Mouse (Mus musculus) cerebellum, adult 9-11 months (tissue): ENCODE measurements around the gene Tob1.

Experiments
- DNase-seq: peaks from one replicate; pipeline ENCODE4 v3.0.0; 2022

The Tob1 gene

DNA sequence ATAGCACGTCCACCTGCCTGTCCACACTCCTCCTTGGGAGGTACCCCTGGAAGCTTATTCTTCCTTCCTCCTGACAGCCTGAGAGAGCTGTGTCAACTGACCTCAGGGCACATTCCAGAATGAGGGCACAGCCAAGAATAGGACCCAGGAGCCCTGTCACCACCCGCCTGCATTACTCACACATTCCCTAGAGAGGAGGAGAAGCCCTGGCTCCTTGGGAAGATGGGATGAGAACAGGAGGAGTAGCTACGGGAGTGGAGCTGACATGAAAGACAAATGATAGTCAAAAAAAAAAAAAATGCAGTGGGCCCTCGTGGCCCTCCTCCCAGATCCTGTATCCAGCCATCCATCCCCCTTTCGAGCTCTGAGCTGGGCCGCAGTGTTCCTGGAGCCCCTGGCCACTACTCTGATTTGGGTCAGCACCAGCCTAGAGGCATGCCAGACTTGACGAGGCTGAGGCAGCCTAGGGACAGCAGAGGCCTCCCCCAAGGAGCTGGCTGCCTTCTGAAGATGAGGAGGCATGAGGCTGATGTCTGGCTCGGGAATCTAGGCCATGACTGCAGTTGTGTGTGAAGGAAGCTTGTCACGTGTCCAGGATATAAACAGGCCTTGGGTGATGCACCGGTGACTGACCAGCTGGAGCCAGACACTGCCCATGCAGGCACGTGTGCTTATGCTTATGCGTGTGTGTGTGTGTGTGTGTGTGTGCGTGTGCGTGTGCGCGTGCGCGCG lies 20.7 kb downstream of the Tob1 start:
- DNase-seq = peak; percentile 71

DNA sequence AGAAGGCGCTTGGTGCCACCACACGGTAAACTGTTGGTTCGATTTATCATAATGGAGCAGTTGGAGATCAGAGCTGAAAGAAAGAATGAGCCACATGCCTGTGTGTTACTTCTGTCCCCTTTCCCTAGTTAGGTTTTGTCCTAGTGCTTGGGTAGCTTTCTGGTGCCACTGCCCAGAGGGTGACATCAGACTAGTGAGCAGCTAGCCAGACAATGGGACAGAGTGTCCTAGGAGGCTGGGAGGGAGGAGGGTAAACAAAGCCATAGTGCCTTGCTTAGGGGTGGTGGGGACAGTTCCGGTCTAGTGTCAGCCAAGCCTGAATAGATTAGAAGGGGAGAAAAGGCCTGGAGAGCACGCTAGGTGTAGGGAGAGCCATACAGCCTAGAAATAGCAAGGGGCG lies 22.2 kb downstream of the Tob1 start:
- peak; percentile 47 for DNase-seq

DNA sequence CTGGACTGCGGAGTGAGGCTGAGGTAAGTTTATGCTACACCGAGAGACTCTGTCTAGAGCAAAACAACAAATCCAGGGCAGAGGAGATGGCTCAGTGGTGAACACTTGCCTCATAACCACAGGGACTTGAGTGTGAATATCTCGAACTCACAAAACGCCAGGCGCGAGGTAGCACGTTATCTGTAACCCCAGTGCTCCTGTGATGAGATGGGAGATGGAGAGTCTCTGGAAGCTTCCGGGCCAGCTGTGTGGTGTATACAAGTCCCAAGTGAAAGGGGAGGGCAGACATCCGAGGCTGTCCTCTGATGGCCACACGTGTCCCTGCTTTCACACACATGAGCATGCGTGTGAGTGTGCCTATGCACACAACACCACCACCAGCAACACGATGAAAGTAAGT lies 23.1 kb downstream of the Tob1 start:
- no peak for DNase-seq

DNA sequence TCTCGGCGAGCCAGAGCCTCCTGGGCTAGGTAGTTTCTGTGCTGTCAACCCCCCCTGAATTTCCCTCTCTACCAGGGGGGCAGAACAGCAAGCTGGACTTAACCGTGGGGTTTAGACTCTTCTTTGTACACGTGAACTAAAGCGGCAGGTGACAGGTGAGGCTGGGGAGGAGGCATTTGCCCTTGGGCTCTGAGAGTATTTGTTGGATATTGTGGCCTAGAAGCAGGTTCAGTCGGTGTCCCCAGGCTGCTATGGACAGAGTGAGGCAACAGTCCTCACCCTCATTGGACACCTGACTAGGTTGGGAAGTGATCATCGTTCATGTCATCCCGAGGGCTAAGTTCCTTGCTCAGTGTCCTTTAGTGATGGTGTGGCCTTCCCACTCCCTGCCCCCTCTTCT lies 23.6 kb downstream of the Tob1 start:
- DNase-seq = peak; percentile 33

DNA sequence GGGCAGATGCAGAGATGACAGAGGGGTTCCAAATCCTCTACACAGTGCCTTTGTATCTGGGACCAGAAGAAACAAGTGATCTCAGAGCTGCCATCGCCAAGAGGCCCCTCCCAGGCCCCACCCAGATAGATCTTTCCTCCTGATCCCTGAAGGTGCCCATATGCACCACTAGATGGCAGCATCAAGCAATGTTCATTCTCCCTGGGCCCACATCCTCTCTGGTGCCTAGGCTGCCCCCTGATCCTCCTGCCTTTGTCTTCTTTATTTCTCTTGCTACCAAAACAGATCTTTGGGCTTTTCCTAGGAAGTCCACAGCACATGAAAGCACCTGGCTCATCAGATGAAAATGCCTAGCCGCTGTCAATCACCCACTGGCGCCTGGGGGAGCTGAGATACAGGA lies 24.8 kb downstream of the Tob1 start:
- DNase-seq = peak; percentile 87

DNA sequence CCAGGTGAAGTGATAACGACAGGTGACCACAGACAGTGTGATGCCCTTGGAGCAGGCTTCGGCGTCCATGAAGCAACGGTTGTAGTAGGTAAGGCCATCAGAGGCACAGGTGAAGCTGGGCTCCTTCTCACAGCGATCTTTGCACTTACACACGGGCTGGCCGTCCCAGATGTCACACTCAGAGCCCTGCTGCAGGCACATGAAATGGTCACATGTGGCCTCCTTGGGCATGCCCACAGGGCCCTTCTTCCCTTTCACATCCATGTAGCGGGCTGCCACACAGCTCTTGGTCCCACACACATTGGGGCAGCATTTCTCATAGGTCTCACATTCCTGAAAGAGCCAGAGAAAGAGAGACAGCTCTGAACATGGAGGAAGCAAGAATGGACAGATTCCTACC lies 27.5 kb downstream of the Tob1 start:
- DNase-seq = peak; percentile 34

DNA sequence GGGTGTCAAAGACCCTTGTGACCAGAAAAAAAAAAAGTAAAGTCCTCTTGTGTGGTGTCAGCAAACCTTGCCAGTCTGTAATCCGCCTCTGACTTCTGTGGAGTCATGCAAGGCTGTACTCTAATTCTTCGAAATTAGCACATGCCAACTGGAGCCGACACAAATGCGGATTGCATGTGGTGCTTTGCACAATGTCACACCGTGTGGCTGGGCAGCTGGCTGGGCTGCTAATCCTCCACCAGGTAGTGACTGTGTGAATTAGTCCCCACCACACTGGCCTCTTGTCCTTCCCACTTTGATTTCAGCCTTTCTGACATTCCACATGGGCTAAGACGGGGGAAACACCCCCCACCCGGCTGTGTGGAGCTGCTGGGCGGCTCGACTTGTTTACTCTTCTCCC lies 28.5 kb downstream of the Tob1 start:
- DNase-seq = no peak

DNA sequence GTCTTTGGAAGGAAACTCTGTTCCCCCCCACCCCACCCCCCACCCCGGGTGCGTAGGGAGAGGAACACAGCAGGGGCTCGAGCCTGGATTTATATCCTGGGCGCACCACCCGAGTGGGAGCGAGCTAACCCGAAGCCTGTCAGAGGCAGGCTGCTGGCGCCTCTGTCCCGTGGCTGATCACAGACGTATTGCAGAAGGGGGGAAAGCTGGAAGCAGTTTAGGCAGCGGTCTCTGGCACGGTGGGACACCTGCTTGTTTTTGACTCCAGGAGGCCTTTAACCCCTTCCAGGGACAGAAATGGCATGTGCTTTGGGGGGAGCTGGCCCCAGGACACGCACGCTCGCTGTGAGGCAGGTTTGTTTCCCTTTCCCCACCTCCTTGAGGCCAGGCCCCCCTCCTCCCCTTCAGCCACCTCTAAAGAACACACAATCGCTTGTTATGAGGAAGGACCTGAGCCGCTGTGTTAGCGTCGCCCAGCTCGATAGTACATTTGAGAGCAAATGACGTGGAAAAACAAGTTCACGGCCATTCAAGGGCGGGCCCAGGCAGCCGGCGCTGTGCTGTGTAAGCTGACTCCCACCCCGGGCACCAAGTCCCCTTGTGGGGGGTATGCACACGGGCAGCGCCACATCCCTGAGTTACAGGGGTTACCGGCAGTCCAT lies 31.6 kb downstream of the Tob1 start:
- DNase-seq = no peak

DNA sequence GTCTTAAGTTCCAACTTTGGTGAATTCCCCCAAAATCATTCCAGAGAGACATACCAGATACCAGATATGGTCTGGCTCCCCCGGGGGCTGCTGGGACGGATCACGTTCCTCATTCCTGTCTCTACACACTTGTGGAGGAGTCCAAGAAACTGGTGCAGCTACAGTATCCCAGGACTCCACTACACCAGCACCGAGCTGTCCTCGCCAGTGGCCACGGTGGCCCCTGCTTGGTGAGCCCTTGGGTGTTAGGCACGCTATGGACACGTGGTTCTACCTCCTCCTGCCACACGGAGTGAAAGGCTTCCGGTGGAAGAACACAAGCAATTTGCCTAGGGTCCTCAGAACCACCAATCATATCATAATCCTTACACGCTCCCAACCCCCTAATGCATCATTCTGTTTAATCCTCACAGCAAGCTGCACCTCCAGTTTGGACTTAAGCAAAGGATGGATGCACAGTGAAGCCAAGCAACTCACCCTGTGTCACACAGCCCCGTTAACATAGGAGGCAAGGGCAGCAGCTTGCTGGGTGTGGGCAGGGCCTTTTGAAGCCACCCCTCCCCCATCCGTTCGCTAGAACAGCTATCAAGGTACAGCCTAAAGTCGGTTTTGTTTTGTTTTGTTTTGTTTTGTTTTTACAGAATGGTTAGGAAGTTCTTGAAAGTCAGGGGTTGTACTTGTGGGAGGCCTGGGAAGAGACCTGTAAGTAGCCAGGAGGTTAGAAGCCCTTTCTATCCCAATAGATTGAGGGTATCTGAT lies 32.3 kb downstream of the Tob1 start:
- DNase-seq = no peak

DNA sequence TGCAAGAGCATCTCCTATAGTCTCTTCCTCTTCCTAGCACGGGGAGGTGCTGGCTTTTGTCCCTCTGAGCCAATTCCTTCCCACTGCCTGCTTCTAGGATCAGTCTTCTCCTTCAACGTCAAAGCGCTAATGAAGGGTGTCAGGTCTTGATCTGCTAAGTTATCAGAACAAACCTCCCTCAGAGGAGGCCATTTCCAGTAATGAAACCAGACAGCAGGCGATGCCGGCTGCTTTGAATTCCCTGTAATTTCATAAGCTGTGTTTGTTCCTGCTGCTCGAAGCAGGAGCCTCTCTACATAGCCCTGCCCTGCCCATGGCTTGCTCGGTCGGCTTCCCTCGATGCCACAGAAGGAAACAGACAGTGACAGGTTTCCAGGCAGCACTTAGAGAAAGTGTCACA lies 33.1 kb downstream of the Tob1 start:
- no peak for DNase-seq

DNA sequence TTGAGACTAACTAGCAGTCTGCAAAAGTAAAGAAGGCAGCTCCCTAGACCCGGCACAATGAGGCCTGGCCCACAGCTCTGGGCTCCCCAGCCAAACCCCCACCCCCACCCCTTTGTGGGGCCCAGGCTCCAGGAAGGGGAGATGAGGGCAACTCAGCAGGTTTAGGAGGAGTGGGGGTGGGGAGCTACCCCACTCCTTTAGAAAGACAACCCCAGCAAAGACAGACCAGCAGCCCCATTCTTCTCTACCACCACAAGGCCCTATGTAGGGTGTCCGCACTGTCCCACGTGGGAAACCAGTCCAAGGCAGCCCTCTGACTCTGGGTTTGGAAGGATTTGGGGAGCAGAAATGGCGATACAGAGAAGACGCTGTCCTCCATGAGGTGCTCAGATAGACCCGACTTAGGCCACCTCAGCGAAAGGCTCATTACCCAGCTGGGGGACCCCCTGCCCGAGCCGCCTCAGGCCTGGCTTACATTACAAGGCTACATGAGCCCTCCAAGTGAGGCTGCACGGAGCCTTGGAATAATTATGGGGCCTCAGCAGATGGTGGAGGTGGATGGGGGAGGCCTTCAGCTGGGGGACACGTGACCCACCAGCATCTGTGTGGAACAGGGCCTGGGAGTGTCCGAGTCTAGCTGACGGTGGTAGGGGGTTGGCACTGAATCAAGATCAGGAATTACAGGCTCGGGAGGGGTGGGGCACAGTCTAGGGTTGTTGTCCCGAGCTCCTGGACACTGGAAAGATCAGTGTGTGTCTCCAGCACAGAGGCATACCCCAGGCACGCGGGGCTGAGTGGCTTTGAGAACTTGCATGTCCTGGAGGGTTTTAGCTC lies 34.9 kb downstream of the Tob1 start, which contains the start of gene Wfikkn2:
Wfikkn2 (minus strand) TSS at position 51 of the 834 bp plus-strand sequence.
- DNase-seq = peak; percentile 36

DNA sequence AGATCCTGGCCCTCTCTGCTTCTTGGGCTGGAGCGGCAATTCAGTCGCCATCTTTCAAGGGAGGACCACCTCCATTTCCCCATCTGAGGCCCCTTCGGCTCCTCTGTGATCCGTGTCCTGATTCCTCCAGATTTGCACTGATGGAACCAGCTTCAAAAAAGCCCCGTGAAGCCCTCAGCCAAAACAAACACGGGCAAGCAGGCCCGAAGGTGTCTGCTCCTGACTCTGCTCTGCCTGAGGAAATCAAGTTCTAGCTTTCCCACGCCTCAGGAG lies 35.5 kb downstream of the Tob1 start:
- no peak for DNase-seq

DNA sequence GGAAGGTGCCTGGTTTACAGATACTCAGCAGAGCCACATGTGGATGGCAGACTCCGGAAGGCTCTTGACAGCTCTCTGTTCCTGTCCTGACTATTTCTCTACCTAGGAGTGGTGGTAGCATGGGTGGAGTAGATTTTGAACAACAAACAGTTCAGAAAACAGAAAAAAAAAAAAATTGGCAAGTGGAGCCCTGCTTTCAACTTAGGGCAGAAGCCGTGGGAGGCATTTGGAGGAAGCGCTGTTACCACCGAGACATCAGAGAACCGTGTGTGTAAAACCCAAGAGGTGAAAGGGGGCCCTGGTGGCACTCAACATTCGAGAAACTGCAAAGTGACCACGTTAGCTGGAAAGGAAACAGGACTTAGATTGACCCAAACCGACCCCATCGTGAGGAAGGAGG lies 41.9 kb downstream of the Tob1 start:
- DNase-seq = no peak

DNA sequence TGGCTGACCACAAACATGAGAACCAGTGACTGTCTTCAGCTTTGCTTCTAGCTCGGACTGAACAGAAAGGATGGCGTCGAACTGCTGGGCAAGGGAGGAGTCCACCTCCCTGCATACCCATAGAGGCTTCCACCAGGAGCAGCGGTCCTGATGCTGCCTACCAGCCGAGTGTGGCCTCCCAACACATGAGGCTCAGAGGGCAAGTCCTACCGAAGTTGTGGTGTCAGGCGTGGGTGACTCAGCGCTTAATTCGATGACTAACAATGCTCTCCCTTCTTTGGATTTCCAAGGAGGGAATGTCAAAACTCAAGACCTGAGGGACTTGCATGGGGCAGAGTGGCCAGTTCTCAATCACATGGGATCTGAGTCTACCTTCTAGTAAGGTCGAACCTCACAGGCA lies 42.4 kb downstream of the Tob1 start:
- no peak for DNase-seq

DNA sequence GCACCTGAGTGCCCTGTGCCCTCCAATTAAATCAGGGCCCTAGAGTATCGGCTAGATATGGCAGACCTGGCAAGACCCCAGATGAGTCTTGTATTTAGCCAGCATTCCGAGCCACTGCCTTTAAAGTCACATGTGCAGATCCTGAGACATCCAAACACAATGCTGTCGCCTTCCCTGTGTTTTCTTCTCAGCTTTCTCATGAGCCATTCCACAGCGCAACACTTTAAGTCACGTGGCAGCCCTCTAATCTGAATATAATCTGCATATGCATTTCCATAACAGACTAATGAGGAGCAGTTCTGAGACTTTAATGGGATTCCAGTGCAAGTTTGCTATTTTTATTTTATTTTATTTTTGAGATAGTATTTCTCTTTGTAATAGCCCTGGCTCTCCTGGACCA lies 44.5 kb downstream of the Tob1 start:
- DNase-seq = no peak

DNA sequence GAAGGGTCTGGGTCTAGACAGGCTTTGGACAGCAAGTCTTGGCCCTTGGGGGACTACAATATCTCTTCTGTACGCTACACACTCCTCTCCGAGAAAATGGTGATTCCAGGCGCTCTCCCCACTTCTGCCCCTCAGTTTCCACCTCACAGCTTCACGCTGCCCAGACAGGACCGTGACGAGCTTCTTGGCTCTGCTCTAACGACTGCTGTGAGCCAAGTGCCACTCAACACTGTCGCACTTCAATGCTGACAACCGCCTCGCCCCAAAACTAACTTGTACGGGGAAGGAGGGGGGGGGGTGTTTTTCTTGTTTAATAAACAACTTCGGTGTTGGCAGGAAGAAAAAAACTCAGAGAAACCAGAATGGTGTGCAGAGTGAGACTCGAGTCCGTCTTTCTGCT lies 46.7 kb downstream of the Tob1 start:
- DNase-seq = no peak

DNA sequence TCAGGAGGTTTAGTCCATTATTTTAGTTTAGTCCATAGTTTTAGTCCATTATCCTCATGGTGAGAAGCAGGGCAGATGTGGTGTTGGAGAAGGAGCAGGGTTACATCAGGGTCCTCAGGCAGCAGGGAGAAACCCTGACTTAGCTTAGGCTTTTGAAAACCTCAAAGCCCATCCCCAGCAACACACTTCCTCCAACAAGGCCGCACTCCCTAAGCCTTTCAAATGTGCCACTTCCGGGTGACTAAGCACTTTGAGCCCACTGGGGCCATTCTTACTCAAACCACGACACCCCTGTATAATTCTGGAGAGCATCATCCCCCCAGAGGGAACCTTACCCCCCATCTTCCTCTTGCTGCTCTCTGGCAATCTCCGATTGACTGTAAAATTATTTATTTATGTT lies 48.6 kb downstream of the Tob1 start:
- DNase-seq = no peak

DNA sequence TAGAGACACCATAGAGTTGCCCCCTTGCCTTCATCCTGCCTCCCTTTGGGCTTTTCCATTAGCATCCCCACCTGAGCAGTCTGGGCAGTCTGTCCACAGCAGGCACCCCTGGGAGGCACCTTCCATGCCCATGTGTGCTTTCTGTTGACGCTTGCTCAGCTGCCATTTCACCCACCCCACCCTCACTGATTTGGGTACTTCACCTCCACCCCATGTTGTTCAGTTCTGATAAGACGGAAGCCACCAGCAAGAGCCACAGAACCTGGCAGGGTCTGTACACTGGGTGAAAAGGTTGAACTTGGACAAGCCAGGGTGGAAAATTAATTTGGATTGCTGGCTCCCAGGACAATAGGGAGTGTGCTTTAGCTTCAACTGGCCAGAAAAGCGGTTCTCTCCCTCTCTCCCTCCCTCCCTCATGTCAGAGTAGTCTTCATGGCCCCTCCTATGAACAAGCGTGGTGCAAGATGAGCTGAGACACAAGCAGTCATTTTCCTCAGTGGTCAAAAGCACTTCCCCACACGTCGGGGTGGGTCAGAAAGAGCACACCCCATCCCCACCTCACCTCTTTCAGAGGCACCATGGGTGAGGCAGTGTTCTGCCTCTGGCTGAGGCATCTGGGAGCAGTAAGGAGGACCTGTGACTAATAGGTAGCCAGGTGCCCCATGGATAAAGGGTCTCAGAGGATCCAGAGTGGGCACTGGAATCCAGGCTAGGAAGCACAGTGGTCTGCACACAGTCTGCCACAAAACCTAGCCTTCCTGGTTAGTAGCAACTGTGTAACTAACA lies 50.5 kb downstream of the Tob1 start:
- DNase-seq = no peak
